Mouse (Mus musculus) ES-Bruce4 (cell line): ENCODE data around the gene Vkorc1l1.

ENCODE experiments used
- CTCF ChIP-seq: IDR thresholded peaks from one replicate; pipeline ENCODE4 v1.8.1; 2011; ENCODE audit warnings: low read depth, low read length
- EP300 ChIP-seq: IDR thresholded peaks from 2 replicates; pipeline ENCODE4 v1.6.1; 2011; ENCODE audit warnings: low read depth, low read length; ENCODE audit not compliant: insufficient read depth
- POLR2A ChIP-seq: IDR thresholded peaks from one replicate; pipeline ENCODE4 v1.8.1; 2011; ENCODE audit warnings: low read length; ENCODE audit not compliant: insufficient read depth

DNA sequence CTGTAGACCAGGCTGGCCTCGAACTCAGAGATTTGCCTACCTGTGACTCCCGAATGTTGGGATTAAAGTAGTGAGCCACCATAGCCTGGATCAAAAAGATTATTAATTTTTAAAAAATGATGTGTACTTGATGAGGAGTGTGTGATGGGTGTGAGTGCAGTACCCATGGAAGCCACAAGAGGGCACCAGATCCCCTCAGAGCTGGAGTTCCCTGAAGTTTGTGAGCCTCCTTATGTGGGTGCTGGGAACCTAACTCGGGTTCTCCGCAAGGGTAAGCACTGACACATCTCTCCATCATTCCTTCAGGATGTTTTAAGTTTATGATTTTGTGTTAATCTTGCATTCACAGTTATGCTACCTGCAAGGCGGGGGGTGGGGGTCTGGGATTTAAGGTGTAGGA, 69.2 kb downstream of the Vkorc1l1 start:
- TF ChIP-seq POLR2A (no peak), CTCF (peak; percentile 48), EP300 (no peak)
